Mouse (Mus musculus): ENCODE data around the gene Zfp945.

DNA sequence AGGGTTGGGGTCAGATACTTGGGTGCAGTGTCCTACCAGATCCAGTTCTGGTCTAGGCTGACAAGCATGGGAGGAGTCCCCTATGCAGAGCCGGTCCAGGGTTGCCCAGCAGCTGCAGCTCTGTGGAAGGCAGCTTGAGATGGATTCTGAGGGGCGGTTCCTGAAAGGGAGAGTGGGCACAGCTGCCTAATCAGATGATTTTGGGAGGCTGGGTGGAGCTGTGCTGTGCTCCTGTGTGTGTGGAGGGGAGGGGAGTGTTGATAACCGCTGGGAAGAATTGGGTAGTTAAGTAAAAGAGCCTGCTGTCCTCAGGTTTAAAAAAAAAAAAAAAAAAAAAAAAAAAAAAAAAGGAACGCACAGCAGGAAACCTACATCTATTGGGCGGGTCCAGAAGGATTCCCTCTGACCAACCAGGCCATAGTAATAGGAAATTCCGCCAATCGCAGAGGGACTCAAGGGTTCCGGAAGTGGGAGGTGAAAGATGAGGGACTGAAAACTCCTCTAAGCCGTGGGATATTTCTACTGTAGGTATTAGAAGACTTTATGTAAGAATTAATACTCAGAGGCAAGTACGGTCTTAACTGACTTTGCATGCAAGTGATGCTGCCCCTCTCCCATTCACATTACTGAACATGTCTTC is 17.2 kb upstream of the Zfp945 start:
- no peak for TF ChIP-seq POLR2A (IDR thresholded peaks at IDR 0.05; ENCODE audit: borderline replicate concordance, low read depth, low read length)
- no peak for TF ChIP-seq CTCF (IDR thresholded peaks at IDR 0.05; ENCODE audit: low read depth, low read length)

Data from bone marrow macrophage, adult 2 months (primary cell).